Mouse (Mus musculus): Measurements from ENCODE around the gene Tbc1d10c. TPM values are rescaled to one million over a fixed set of nuclear protein-coding genes. Genes with fewer than 3 reads are reported as not detected.

Gene Tbc1d10c
- polyA plus RNA-seq, 1 experiment from 2014 or later: 2.2 TPM

GRCm38 (mm10) chr19:4145936-4146335 is 45.1 kb downstream of the Tbc1d10c start:
- WGBS: 88% methylated on average over 5 of the region's 5 CpGs
- Histone ChIP-seq H3K9me3 (ENCODE audit: control insufficient read depth, low read length) (no peaks in the 10 kb centered on the region; the same call in 1 of the 2 replicates), H3K9ac (ENCODE audit: low read length) (no peak overlapping the region), H3K4me1 (ENCODE audit: control insufficient read depth in 2 of 2, insufficient read depth in 2 of 2, low read length in 2 of 2) (peaks cover 8 to 15% of the 10 kb centered on the region in 2 experiments), H3K4me2 (ENCODE audit: low read length) (no peak overlapping the region), H3K27ac (replicated peaks in 1 of 2; ENCODE audit: control insufficient read depth in 1 of 2, insufficient read depth in 1 of 2, low read depth in 2 of 2, low read length in 2 of 2) (no peak overlapping the region), H3K4me3 (ENCODE audit: control insufficient read depth in 1 of 2, insufficient read depth in 1 of 2, low read depth in 1 of 2, low read length in 2 of 2) (no peak overlapping the region), H3K27me3 (ENCODE audit: control insufficient read depth, insufficient read depth, low read length) (no peaks in the 10 kb centered on the region), H3K36me3 (ENCODE audit: control insufficient read depth, insufficient read depth, low read length) (peaks cover 15% of the 10 kb centered on the region)
- no peak for ATAC-seq (ENCODE audit: insufficient number of reproducible peaks, insufficient read depth, low FRiP score, low read depth)

GRCm38 (mm10) chr19:4144550-4145498 is 46.3 kb downstream of the Tbc1d10c start:
- Histone ChIP-seq H3K4me2 (ENCODE audit: low read length) (no peak overlapping the region), H3K36me3 (ENCODE audit: control insufficient read depth, insufficient read depth, low read length) (peaks cover 3% of the 10 kb centered on the region), H3K9ac (ENCODE audit: low read length) (no peak overlapping the region), H3K4me1 (ENCODE audit: control insufficient read depth in 2 of 2, insufficient read depth in 2 of 2, low read length in 2 of 2) (peaks cover 8 to 14% of the 10 kb centered on the region in 2 experiments), H3K9me3 (ENCODE audit: control insufficient read depth, low read length) (no peaks in the 10 kb centered on the region; the same call in 1 of the 2 replicates), H3K4me3 (ENCODE audit: control insufficient read depth in 1 of 2, insufficient read depth in 1 of 2, low read depth in 1 of 2, low read length in 2 of 2) (no peak overlapping the region), H3K27ac (replicated peaks in 1 of 2; ENCODE audit: control insufficient read depth in 1 of 2, insufficient read depth in 1 of 2, low read depth in 2 of 2, low read length in 2 of 2) (no peak overlapping the region), H3K27me3 (ENCODE audit: control insufficient read depth, insufficient read depth, low read length) (no peaks in the 10 kb centered on the region)
- ATAC-seq (ENCODE audit: insufficient number of reproducible peaks, insufficient read depth, low FRiP score, low read depth): no peak
- WGBS: 78% methylated on average over 16 of the region's 16 CpGs

GRCm38 (mm10) chr19:4143759-4144268 is 47.3 kb downstream of the Tbc1d10c start, which contains the start of gene Cabp4:
Cabp4 (minus strand) TSS chr19:4144033.
- Histone ChIP-seq H3K27me3 (ENCODE audit: control insufficient read depth, insufficient read depth, low read length) (no peaks in the 10 kb centered on the region), H3K4me2 (ENCODE audit: low read length) (no peak within 1 kb of the TSS), H3K4me3 (ENCODE audit: control insufficient read depth in 1 of 2, insufficient read depth in 1 of 2, low read depth in 1 of 2, low read length in 2 of 2) (no peak within 1 kb of the TSS), H3K36me3 (ENCODE audit: control insufficient read depth, insufficient read depth, low read length) (no peaks in the 10 kb centered on the region), H3K27ac (replicated peaks in 1 of 2; ENCODE audit: control insufficient read depth in 1 of 2, insufficient read depth in 1 of 2, low read depth in 2 of 2, low read length in 2 of 2) (no peak within 1 kb of the TSS), H3K9ac (ENCODE audit: low read length) (no peak within 1 kb of the TSS), H3K4me1 (ENCODE audit: control insufficient read depth in 2 of 2, insufficient read depth in 2 of 2, low read length in 2 of 2) (peaks cover 0 to 5% of the 10 kb centered on the region in 2 experiments; a peak in 1 of 4 replicates), H3K9me3 (ENCODE audit: control insufficient read depth, low read length) (no peaks in the 10 kb centered on the region; the same call in 1 of the 2 replicates)
- WGBS: 71% methylated on average over 7 of the region's 7 CpGs
- no peak for ATAC-seq (ENCODE audit: insufficient number of reproducible peaks, insufficient read depth, low FRiP score, low read depth)

GRCm38 (mm10) chr19:4142416-4143173 is 48.5 kb downstream of the Tbc1d10c start:
- Histone ChIP-seq H3K36me3 (ENCODE audit: control insufficient read depth, insufficient read depth, low read length) (no peaks in the 10 kb centered on the region), H3K9me3 (ENCODE audit: control insufficient read depth, low read length) (no peaks in the 10 kb centered on the region; the same call in 1 of the 2 replicates), H3K27me3 (ENCODE audit: control insufficient read depth, insufficient read depth, low read length) (no peaks in the 10 kb centered on the region), H3K27ac (replicated peaks in 1 of 2; ENCODE audit: control insufficient read depth in 1 of 2, insufficient read depth in 1 of 2, low read depth in 2 of 2, low read length in 2 of 2) (no peak overlapping the region), H3K4me3 (ENCODE audit: control insufficient read depth in 1 of 2, insufficient read depth in 1 of 2, low read depth in 1 of 2, low read length in 2 of 2) (no peak overlapping the region), H3K4me2 (ENCODE audit: low read length) (no peak overlapping the region), H3K4me1 (ENCODE audit: control insufficient read depth in 2 of 2, insufficient read depth in 2 of 2, low read length in 2 of 2) (no peaks in the 10 kb centered on the region), H3K9ac (ENCODE audit: low read length) (no peak overlapping the region)
- WGBS: 86% methylated on average over 18 of the region's 18 CpGs
- no peak for ATAC-seq (ENCODE audit: insufficient number of reproducible peaks, insufficient read depth, low FRiP score, low read depth)

GRCm38 (mm10) chr19:4140147-4140546 is 50.9 kb downstream of the Tbc1d10c start:
- H3K27ac ChIP-seq (replicated peaks in 1 of 2; ENCODE audit: control insufficient read depth in 1 of 2, insufficient read depth in 1 of 2, low read depth in 2 of 2, low read length in 2 of 2): no peak overlapping the region
- no peak overlapping the region for H3K4me3 ChIP-seq (ENCODE audit: control insufficient read depth in 1 of 2, insufficient read depth in 1 of 2, low read depth in 1 of 2, low read length in 2 of 2)
- H3K27me3 ChIP-seq (ENCODE audit: control insufficient read depth, insufficient read depth, low read length): 0 out of 2 replicates have a peak, but pooled peaks cover 7% of the 10 kb centered on the region
- H3K9me3 ChIP-seq (ENCODE audit: control insufficient read depth, low read length): no peaks in the 10 kb centered on the region
- H3K36me3 ChIP-seq (ENCODE audit: control insufficient read depth, insufficient read depth, low read length): no peaks in the 10 kb centered on the region
- H3K9ac ChIP-seq (ENCODE audit: low read length): no peak overlapping the region
- 75% methylated on average over 6 of the region's 6 CpGs for WGBS
- no peak for ATAC-seq (ENCODE audit: insufficient number of reproducible peaks, insufficient read depth, low FRiP score, low read depth)
- H3K4me1 ChIP-seq (ENCODE audit: control insufficient read depth in 2 of 2, insufficient read depth in 2 of 2, low read length in 2 of 2): no peaks in the 10 kb centered on the region; a peak in 1 of 4 replicates
- H3K4me2 ChIP-seq (ENCODE audit: low read length): no peak overlapping the region

GRCm38 (mm10) chr19:4139446-4139845 is 51.6 kb downstream of the Tbc1d10c start, which contains the start of gene Gpr152:
Gpr152 (plus strand) TSS chr19:4139787.
- Histone ChIP-seq H3K9ac (ENCODE audit: low read length) (no peak within 1 kb of the TSS), H3K4me2 (ENCODE audit: low read length) (no peak within 1 kb of the TSS), H3K4me1 (ENCODE audit: control insufficient read depth in 2 of 2, insufficient read depth in 2 of 2, low read length in 2 of 2) (no peaks in the 10 kb centered on the region; a peak in 1 of 4 replicates), H3K9me3 (ENCODE audit: control insufficient read depth, low read length) (no peaks in the 10 kb centered on the region), H3K27ac (replicated peaks in 1 of 2; ENCODE audit: control insufficient read depth in 1 of 2, insufficient read depth in 1 of 2, low read depth in 2 of 2, low read length in 2 of 2) (no peak within 1 kb of the TSS), H3K4me3 (ENCODE audit: control insufficient read depth in 1 of 2, insufficient read depth in 1 of 2, low read depth in 1 of 2, low read length in 2 of 2) (no peak within 1 kb of the TSS), H3K36me3 (ENCODE audit: control insufficient read depth, insufficient read depth, low read length) (no peaks in the 10 kb centered on the region), H3K27me3 (ENCODE audit: control insufficient read depth, insufficient read depth, low read length) (0 out of 2 replicates have a peak, but pooled peaks cover 7% of the 10 kb centered on the region)
- 74% methylated on average over 2 of the region's 2 CpGs for WGBS
- no peak for ATAC-seq (ENCODE audit: insufficient number of reproducible peaks, insufficient read depth, low FRiP score, low read depth)

- Histone ChIP-seq H3K9ac (ENCODE audit: low read length) (no peak overlapping the region), H3K27ac (replicated peaks in 1 of 2; ENCODE audit: control insufficient read depth in 1 of 2, insufficient read depth in 1 of 2, low read depth in 2 of 2, low read length in 2 of 2) (no peak overlapping the region), H3K27me3 (ENCODE audit: control insufficient read depth, insufficient read depth, low read length) (0 out of 2 replicates have a peak, but pooled peaks cover 7% of the 10 kb centered on the region), H3K4me3 (ENCODE audit: control insufficient read depth in 1 of 2, insufficient read depth in 1 of 2, low read depth in 1 of 2, low read length in 2 of 2) (no peak overlapping the region), H3K36me3 (ENCODE audit: control insufficient read depth, insufficient read depth, low read length) (peaks cover 5% of the 10 kb centered on the region), H3K9me3 (ENCODE audit: control insufficient read depth, low read length) (no peaks in the 10 kb centered on the region), H3K4me2 (ENCODE audit: low read length) (no peak overlapping the region), H3K4me1 (ENCODE audit: control insufficient read depth in 2 of 2, insufficient read depth in 2 of 2, low read length in 2 of 2) (no peaks in the 10 kb centered on the region; a peak in 1 of 4 replicates)
- ATAC-seq (ENCODE audit: insufficient number of reproducible peaks, insufficient read depth, low FRiP score, low read depth): no peak
- 87% methylated on average over 5 of the region's 5 CpGs for WGBS
Measured at GRCm38 (mm10) chr19:4137913-4138312, 53.2 kb downstream of the Tbc1d10c start.

All from heart, embryonic 14.5 days (tissue).